Comparison of ENCODE assay signal across 15 mouse cellular contexts in the genomic region with DNA sequence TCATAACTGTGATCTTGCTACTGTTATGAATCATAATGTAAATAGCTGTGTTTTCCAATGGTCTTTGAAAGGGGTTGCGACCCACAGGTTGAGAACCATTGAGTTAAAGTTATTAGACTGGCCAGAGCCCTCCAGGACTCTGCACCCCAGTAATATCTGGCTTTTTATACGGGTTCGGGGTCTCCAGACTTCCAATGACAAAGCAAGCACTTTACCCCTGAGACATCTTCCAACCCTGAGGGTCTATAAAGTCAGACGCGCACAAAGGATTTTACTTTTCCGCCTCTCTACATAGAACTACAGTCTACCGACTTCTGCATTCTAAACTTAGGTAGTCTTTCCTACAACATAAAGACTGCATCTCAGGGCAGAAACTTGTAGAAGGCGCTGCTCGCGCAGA.
A peak's percentile ranks its signal among the peaks of the same experiment; 100 is the strongest.
DNase-seq lines count a peak whose midpoint lies in the region; ATAC-seq and TF ChIP-seq lines count a peak whose summit lies in the region.
"Had no signal": no experiment of that assay in that cellular context is flagged by ENCODE, and none has a peak within 500 bp of the region (broad histone marks: within the 10 kb centered on the region; RNA-seq: fewer than 3 reads in every experiment).

No protein-coding gene starts in this region.

- H3K9ac ChIP-seq in kidney, postnatal 0 days (ENCODE audit: low read depth, low read length) = no peak overlapping the region
- no peak overlapping the region for H3K9ac ChIP-seq in midbrain, embryonic 11.5 days (ENCODE audit: low read length)
- no peak overlapping the region for H3K9ac ChIP-seq in midbrain, postnatal 0 days (replicated peaks; ENCODE audit: low read length, poor library complexity, severe bottlenecking)
- H3K9ac ChIP-seq in limb, embryonic 12.5 days (replicated peaks) = no peak overlapping the region
- H3K9ac ChIP-seq in stomach, postnatal 0 days (ENCODE audit: low read length) = no peak overlapping the region
- H3K9ac ChIP-seq: forebrain, postnatal 0 days; liver, embryonic 13.5 days; midbrain, embryonic 15.5 days had no signal

- DNase-seq in kidney, postnatal 0 days (ENCODE audit: low spot score) = no peak
- DNase-seq in kidney, adult 18-20 months = no peak
- peak; percentile 70 for DNase-seq in midbrain, embryonic 11.5 days (ENCODE audit: low spot score, missing footprints)
- DNase-seq in midbrain, postnatal 0 days (ENCODE audit: low spot score) = no peak
- no peak for DNase-seq in stomach, postnatal 0 days (ENCODE audit: low spot score)
- DNase-seq in embryo, embryonic 9.5 days (ENCODE audit: extremely low spot score) = no peak
- no peak for DNase-seq in kidney, postnatal 25 days
- DNase-seq: adrenal gland, adult 8-10 months; cerebellum, adult 18-20 months; forebrain, postnatal 0 days; kidney, adult 11 months; liver, embryonic 13.5 days had no signal

- no peaks in the 10 kb centered on the region for H3K27me3 ChIP-seq in kidney, postnatal 0 days (ENCODE audit: insufficient read depth, low read length)
- no peaks in the 10 kb centered on the region; the same call in 1 of the 2 replicates for H3K27me3 ChIP-seq in midbrain, embryonic 11.5 days (ENCODE audit: control insufficient read depth, insufficient read depth, low read length)
- no peaks in the 10 kb centered on the region for H3K27me3 ChIP-seq in midbrain, postnatal 0 days (ENCODE audit: insufficient read depth, low read length)
- H3K27me3 ChIP-seq in limb, embryonic 12.5 days = peaks cover 51% of the 10 kb centered on the region
- H3K27me3 ChIP-seq in stomach, postnatal 0 days (ENCODE audit: control insufficient read depth, insufficient read depth, low read length) = no peaks in the 10 kb centered on the region
- H3K27me3 ChIP-seq: liver, embryonic 13.5 days had no signal

- TF ChIP-seq EP300 in stomach, postnatal 0 days (optimal IDR thresholded peaks at IDR 0.05) = no peak

- WGBS in kidney, postnatal 0 days = 87% methylated on average over 10 of the region's 10 CpGs
- 91% methylated on average over 10 of the region's 10 CpGs for WGBS in midbrain, embryonic 11.5 days
- WGBS in midbrain, postnatal 0 days = 89% methylated on average over 10 of the region's 10 CpGs
- WGBS in limb, embryonic 12.5 days = 80% methylated on average over 10 of the region's 10 CpGs
- 69% methylated on average over 10 of the region's 10 CpGs for WGBS in stomach, postnatal 0 days

- no peak overlapping the region for H3K4me3 ChIP-seq in kidney, postnatal 0 days (replicated peaks; ENCODE audit: low read depth, low read length)
- no peak overlapping the region for H3K4me3 ChIP-seq in midbrain, embryonic 11.5 days (ENCODE audit: low read depth, low read length)
- no peak overlapping the region for H3K4me3 ChIP-seq in midbrain, postnatal 0 days (ENCODE audit: low read depth, low read length)
- no peak overlapping the region for H3K4me3 ChIP-seq in limb, embryonic 12.5 days (replicated peaks)
- no peak overlapping the region for H3K4me3 ChIP-seq in stomach, postnatal 0 days (ENCODE audit: low read depth, low read length)
- H3K4me3 ChIP-seq: hindbrain, embryonic 10.5 days; liver, embryonic 13.5 days; midbrain, embryonic 15.5 days had no signal

- H3K4me2 ChIP-seq in kidney, postnatal 0 days (ENCODE audit: low read length) = peak overlapping the region; percentile 34; the same call in 1 of the 2 replicates
- H3K4me2 ChIP-seq in midbrain, embryonic 11.5 days = no peak overlapping the region
- no peak overlapping the region for H3K4me2 ChIP-seq in midbrain, postnatal 0 days (ENCODE audit: low read depth, low read length, poor library complexity, severe bottlenecking)
- H3K4me2 ChIP-seq in limb, embryonic 12.5 days = peak overlapping the region; percentile 28
- H3K4me2 ChIP-seq in stomach, postnatal 0 days (replicated peaks; ENCODE audit: low read depth) = peak overlapping the region; percentile 42
- H3K4me2 ChIP-seq: liver, embryonic 13.5 days; midbrain, embryonic 15.5 days had no signal

- no peaks in the 10 kb centered on the region for H3K36me3 ChIP-seq in kidney, postnatal 0 days (ENCODE audit: insufficient read depth, low read length)
- no peaks in the 10 kb centered on the region for H3K36me3 ChIP-seq in midbrain, embryonic 11.5 days (ENCODE audit: control insufficient read depth, insufficient read depth, low read length)
- H3K36me3 ChIP-seq in midbrain, postnatal 0 days (ENCODE audit: insufficient read depth, low read length) = no peaks in the 10 kb centered on the region
- H3K36me3 ChIP-seq in limb, embryonic 12.5 days = no peaks in the 10 kb centered on the region
- H3K36me3 ChIP-seq in stomach, postnatal 0 days (ENCODE audit: control insufficient read depth, insufficient read depth, low read length) = no peaks in the 10 kb centered on the region
- H3K36me3 ChIP-seq: hindbrain, embryonic 10.5 days; liver, embryonic 13.5 days; midbrain, embryonic 15.5 days had no signal

- peaks cover 11% of the 10 kb centered on the region for H3K4me1 ChIP-seq in kidney, postnatal 0 days (replicated peaks; ENCODE audit: insufficient read depth, low read length)
- H3K4me1 ChIP-seq in midbrain, embryonic 11.5 days (ENCODE audit: control insufficient read depth, insufficient read depth, low read length) = peaks cover 7% of the 10 kb centered on the region
- H3K4me1 ChIP-seq in midbrain, postnatal 0 days (ENCODE audit: insufficient read depth, low read length) = no peaks in the 10 kb centered on the region
- peaks cover 79% of the 10 kb centered on the region for H3K4me1 ChIP-seq in limb, embryonic 12.5 days (replicated peaks)
- no peaks in the 10 kb centered on the region for H3K4me1 ChIP-seq in stomach, postnatal 0 days (replicated peaks; ENCODE audit: control insufficient read depth, insufficient read depth)
- H3K4me1 ChIP-seq: liver, embryonic 13.5 days had no signal

- ATAC-seq in kidney, postnatal 0 days (replicated peaks; ENCODE audit: low FRiP score, low read depth) = no peak
- no peak for ATAC-seq in midbrain, embryonic 11.5 days (ENCODE audit: low FRiP score)
- ATAC-seq in midbrain, postnatal 0 days (ENCODE audit: low FRiP score) = no peak
- ATAC-seq in limb, embryonic 12.5 days (ENCODE audit: insufficient number of reproducible peaks, insufficient read depth, low FRiP score, low TSS enrichment, low read depth) = no peak
- ATAC-seq in stomach, postnatal 0 days (ENCODE audit: low FRiP score, low TSS enrichment) = no peak
- ATAC-seq: forebrain, postnatal 0 days; midbrain, embryonic 15.5 days had no signal

- no peak overlapping the region for H3K27ac ChIP-seq in kidney, postnatal 0 days
- no peak overlapping the region for H3K27ac ChIP-seq in midbrain, embryonic 11.5 days (ENCODE audit: low read depth, low read length)
- no peak overlapping the region for H3K27ac ChIP-seq in midbrain, postnatal 0 days (ENCODE audit: low read depth, low read length)
- H3K27ac ChIP-seq in limb, embryonic 12.5 days = no peak overlapping the region
- H3K27ac ChIP-seq in stomach, postnatal 0 days (replicated peaks) = no peak overlapping the region
- H3K27ac ChIP-seq: liver, embryonic 13.5 days; midbrain, embryonic 15.5 days had no signal

- no peak for TF ChIP-seq CTCF in kidney, postnatal 0 days (IDR thresholded peaks at IDR 0.05; ENCODE audit: low read depth)
- TF ChIP-seq CTCF in midbrain, postnatal 0 days (IDR thresholded peaks at IDR 0.05) = no peak
- no peak for TF ChIP-seq CTCF in stomach, postnatal 0 days (IDR thresholded peaks at IDR 0.05; ENCODE audit: low read depth)

- no peaks in the 10 kb centered on the region for H3K9me3 ChIP-seq in kidney, postnatal 0 days (replicated peaks; ENCODE audit: low read length)
- no peaks in the 10 kb centered on the region for H3K9me3 ChIP-seq in midbrain, embryonic 11.5 days (ENCODE audit: control insufficient read depth, low read length)
- H3K9me3 ChIP-seq in midbrain, postnatal 0 days (ENCODE audit: low read length) = no peaks in the 10 kb centered on the region
- H3K9me3 ChIP-seq in limb, embryonic 12.5 days = no peaks in the 10 kb centered on the region
- H3K9me3 ChIP-seq in stomach, postnatal 0 days (ENCODE audit: control insufficient read depth, low read length) = no peaks in the 10 kb centered on the region
- H3K9me3 ChIP-seq: hindbrain, embryonic 10.5 days; liver, embryonic 13.5 days; midbrain, embryonic 15.5 days had no signal

Comparison
In these comparisons a context has a peak if more than half of its experiments do, and no peak if none do; other contexts are left out.
1. H3K4me2 ChIP-seq: peak in kidney, postnatal 0 days (single experiment), limb, embryonic 12.5 days (single experiment) and stomach, postnatal 0 days (single experiment); none in midbrain, embryonic 11.5 days (single experiment) and midbrain, postnatal 0 days (single experiment).